Mouse (Mus musculus) adrenal gland, postnatal 14 days (tissue): ENCODE results near the gene Sox13. TPM values are rescaled to one million over a fixed set of nuclear protein-coding genes. Genes with fewer than 3 reads are reported as not detected.

Experiments used
- DNase-seq: peaks from one replicate; pipeline ENCODE4 v3.0.0; 2021; ENCODE audit warnings: mixed read lengths
- total RNA-seq: library from RNA; stranded (reverse); gene quantifications from 2 replicates; pipeline ENCODE4 v1.2.3, GENCODE M21; 2021

The Sox13 gene
- total RNA-seq, 1 experiment from 2014 or later, result 19.3 TPM

- DNase-seq, result no peak
Measured at GRCm38 (mm10) chr1:133431133-133431532, 7.0 kb upstream of the Sox13 start.

- DNase-seq, result no peak
Measured at GRCm38 (mm10) chr1:133424547-133425140, 467 bp upstream of the Sox13 start.

- peak; percentile 53 for DNase-seq
Measured at GRCm38 (mm10) chr1:133423166-133423542, 1.0 kb downstream of the Sox13 start.

DNA sequence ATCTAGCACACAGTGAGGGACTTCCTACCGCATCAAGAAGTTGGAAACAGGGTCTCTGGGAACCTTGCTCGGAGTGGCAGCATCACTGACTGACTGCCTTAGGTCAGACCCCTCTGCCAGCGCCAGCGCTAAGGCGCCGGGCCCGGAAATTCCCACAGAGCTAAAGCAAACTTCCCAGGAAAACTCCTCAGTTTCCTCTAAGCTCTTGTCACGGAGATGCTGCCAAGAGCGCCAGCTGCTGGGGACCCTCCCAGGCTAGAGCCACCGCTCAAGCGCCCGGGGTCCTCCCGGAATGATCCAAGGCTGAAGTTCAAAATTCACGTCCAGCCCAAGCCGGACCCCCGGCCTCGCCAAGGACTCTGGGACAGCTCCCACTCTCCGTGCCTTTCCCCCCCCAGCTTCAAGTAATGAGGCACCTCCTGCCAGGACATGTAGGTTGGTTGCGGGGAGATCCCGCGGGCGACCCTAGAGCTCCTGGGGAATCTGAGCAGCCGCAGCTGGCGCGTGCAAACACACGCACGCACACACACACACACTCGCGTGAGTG, 1.5 kb downstream of the Sox13 start:
- DNase-seq, result peak; percentile 49

DNA sequence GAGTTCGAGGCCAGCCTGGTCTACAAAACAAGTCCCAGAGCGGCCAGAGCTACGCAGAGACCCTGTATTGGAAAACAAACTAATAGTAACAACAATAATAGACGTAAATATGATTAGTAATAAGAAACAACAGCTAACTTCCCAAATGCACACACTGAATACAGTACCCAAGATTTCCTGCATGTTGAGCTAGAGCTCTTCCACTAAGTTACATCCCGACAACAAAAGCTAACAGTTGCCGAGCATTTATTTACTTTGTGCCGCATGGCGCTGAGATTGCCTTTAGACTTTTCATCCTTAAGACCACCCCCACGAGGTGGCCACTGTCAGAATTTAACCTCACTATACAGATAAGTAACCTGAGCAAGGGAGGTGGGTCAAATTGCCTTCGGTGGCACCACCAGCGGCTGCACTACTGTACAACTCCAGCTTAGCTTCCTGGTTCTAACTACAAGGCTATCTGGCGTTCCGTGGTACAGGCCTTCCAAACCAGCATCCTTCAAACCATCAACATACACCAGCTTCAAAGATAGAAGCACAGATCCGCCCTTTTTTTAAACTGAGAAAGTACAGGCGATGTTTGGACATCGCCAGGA, 2.1 kb downstream of the Sox13 start:
- no peak for DNase-seq

- DNase-seq, result no peak
Measured at GRCm38 (mm10) chr1:133421061-133421460, 3.1 kb downstream of the Sox13 start.

DNA sequence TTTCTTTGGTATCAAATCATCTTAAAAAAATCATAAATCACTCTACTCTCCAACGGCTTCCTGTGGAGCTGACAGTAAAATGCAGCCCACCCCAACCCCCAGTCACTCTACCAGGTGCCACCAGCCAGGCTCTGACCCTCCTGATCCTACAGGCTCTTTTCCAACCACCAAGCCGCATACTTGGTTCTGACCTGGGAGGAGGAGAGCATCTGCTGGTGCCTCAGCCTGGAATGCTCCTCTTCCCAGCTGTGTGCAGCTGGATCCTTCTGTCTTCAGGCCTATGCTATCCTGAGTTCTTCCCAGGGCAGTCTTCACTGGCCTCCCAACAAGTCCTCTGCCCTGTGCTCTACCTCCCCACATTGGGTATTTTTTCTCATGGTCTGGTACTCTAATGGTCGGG, 3.7 kb downstream of the Sox13 start:
- no peak for DNase-seq

- no peak for DNase-seq
Measured at GRCm38 (mm10) chr1:133419178-133419834, 4.9 kb downstream of the Sox13 start.

DNA sequence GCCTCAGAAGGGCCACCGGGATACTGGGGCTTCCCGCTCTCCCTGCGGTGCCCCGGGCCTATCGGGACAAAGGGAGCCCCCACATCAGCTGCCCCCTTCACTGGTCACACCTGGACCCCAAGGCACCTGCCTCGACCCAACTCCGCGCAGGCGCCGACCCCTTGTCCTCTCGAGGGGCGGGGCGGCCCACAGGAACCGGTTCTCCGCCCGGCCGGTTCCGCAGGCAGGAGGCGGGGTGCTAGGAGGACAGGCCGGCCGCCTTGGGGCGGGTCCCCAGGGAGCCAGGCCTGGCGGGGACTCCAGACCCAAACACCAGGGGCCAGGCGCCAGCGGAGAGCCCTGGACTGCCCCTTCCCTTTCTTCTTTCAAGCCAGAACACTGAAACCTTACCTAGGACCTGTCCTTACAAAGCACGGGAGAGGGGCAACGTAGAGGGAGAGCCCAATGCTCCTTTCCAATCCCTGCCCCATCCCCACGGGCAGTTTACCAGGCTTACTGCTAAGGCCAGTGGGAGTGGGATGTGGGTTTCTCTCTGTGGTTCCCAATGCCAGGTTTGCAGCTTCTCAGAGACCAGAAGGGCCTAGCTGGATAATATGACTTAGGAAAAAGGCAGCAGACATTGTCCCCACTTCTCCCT, 5.9 kb downstream of the Sox13 start:
- DNase-seq, result peak; percentile 93

- peak; percentile 60 for DNase-seq
Measured at GRCm38 (mm10) chr1:133417539-133417938, 6.6 kb downstream of the Sox13 start.

DNA sequence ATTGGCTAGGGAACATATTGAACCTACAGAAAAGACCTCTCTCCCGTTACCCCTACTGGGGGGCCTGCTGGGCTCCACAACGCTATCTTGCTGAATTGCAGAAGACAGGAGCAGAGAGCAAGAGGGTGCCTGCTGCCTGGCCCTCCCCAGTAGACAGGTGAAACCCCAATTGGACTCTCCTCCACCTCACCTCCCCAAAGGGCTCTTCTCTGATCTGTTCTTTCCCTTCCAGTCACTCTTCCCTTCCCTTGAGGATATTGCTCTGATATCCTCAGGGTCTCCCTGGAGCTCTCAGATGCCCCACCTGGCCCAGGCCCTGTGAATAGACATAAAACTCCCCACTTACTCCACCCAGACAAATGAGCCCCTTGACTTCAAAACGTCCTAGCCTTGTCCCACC, 7.1 kb downstream of the Sox13 start:
- DNase-seq, result no peak

GRCm38 (mm10) chr1:133416472-133416871, 7.7 kb downstream of the Sox13 start:
- DNase-seq, result no peak

DNA sequence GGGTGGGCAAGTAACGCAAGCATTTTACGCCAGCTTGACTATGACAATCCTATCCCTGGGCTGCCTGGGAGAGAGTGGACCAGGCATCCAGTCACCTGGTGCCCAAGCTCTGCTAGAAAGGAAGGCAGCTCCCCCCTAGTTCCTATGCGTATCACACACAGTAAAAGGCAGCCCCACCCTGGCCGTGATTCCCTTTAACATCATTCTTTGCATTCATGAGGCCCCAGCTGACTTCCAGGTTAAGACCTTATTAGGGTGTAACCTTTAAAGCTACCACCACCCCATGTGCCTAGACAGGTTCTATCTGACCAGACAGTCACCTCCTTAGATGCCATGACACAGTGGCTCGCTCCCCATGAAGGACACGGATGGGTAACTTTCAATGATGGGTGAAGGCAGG, 8.7 kb downstream of the Sox13 start:
- DNase-seq, result no peak

DNA sequence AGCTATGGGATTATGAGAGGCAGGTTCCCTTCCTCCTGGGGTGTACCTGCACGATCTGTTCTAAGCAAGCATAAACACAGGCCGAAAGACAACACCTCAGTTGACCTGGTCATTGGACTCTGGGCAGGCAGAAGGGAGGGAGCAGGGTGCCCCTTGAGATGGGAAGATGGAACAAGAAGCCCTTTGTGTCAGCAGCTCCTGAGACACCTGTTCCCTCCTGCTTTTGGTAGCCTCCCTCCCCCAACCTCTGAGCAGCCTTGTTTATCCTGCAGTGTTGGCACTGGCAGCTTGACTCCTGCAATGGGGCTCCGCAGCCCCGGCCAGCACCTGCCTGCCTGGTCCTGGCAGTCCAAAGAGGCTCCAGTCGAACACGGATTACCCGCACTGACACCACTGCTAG, 9.1 kb downstream of the Sox13 start:
- DNase-seq, result no peak

DNA sequence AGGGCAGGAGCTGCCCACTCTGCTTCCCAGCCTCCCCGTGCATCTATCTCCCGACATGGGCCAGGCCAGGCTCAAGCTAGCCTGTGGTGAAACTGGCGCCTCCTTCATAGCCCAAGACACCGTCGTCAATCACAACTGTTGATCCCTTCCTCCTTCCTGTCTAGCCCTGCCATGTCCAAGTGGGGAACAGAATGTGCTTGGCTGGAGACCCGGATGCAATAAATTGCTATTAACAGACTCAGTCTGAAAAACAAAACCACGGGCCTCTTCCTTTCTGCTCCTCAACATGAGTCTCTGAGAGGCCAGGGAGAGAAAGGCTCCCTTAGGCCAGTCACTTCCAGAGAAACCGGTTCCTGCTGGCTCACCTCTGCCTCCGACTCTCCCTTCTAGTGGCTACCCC, 11.2 kb downstream of the Sox13 start:
- peak; percentile 48 for DNase-seq

DNA sequence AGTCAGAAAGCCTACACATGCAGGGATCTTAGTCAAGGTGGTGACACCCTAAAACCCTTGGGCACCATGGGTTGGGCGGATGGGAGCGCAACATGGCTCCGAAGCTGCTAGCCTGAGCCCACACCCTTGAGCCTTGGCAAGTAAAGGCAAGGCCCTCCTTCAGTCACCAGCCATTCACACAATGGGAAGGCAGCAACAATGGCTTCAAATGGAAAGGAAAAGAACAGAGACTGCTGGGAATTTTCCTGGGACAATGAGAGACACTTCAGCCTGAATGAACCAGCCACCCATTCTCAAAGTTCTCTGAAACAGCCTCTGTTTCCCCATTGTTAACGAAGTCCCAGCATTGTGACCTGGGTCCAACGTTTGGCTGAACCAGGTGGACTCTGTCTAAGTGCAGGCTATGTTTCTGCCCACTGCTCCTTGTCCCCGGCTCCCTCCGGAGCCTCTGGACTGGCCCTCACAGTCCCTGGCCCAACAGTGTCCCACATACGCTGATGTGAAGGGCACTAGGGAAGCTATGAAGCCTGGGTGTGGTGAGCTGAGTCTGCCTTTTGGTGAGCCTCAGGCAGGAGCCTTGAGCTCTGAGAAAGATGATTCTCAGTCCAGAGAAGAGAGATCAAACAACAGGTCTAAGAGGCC, 12.6 kb downstream of the Sox13 start:
- no peak for DNase-seq

GRCm38 (mm10) chr1:133409786-133410185, 14.4 kb downstream of the Sox13 start:
- no peak for DNase-seq

GRCm38 (mm10) chr1:133408880-133409516, 15.2 kb downstream of the Sox13 start:
- no peak for DNase-seq

DNA sequence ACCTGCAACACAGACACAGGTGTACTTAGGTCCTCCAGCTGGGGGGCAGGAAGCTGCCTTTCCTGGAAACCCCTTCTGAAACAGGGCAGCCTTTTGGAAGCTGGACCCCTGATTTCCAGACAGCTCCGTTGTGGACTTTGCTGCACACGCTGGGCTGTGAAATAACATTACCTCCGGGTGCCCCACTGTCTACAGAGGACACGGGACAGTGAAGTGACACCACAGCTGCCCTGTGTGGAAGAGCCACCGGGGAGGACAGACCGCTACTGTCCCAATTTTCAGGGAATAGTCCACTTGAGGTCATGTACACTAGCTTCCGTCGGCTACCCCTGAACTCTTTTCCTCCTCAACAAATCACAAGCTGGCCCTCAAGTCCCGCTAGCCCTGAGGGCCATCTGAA, 15.9 kb downstream of the Sox13 start:
- no peak for DNase-seq

GRCm38 (mm10) chr1:133407436-133407835, 16.7 kb downstream of the Sox13 start:
- DNase-seq, result no peak

DNA sequence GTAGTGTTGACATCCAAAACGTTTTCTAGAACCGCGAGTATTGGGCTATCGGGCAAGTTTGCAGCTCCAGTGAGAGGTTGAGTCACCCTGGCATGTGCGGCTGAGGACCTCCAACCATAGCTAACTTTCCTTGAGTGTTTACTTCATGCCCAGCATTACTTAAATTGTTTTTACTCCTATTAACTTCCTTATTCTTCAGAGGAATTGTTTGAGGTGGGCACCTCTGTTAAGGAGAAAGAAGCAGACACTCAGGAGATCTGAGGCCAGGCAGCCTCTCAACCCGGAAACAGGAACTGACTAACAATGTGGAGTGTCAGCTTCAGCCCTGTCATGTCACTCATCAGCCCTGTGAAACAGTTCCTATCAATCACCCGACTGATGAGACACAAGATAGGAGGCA, 17.6 kb downstream of the Sox13 start:
- no peak for DNase-seq

GRCm38 (mm10) chr1:133404005-133404404, 20.2 kb downstream of the Sox13 start:
- no peak for DNase-seq
